Mouse (Mus musculus): ENCODE data around the gene Kmo. TPM values are rescaled to one million over a fixed set of nuclear protein-coding genes. Genes with fewer than 3 reads are reported as not detected.

Gene Kmo
- polyA plus RNA-seq (2017; shearing (Covaris generic)) = 1.1 TPM

DNA sequence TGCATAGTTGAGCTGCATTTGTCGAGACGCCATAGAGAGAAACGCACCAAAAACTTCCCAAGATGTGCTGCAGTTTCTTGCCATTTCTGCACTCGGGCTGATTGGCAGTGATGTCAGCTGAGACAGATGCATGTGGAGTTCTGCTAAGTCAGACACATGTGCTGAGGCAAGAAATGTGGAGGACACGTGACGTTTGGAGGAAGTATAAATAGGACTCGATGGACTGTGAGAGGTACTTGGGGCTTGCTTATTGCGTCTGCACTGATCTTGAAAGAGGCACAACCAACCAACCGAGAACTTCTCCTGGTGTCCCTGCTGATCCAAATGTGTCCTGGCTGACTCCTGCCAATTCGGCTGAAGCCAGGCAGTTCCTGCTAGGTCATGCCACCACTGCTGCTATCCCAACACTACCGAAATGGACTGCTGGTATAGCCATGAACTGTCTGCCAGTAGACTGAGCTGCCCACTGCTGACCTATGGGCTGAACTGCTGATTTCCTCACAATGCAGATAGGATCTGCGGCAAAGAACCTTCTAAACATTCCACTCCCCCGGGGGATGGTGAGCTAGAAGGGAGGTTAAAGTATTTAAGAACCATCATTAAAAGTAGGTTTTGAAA lies at the start of gene Kmo:
TSS of gene Kmo (plus strand) at position 568 of the 618 bp plus-strand sequence.

DNA sequence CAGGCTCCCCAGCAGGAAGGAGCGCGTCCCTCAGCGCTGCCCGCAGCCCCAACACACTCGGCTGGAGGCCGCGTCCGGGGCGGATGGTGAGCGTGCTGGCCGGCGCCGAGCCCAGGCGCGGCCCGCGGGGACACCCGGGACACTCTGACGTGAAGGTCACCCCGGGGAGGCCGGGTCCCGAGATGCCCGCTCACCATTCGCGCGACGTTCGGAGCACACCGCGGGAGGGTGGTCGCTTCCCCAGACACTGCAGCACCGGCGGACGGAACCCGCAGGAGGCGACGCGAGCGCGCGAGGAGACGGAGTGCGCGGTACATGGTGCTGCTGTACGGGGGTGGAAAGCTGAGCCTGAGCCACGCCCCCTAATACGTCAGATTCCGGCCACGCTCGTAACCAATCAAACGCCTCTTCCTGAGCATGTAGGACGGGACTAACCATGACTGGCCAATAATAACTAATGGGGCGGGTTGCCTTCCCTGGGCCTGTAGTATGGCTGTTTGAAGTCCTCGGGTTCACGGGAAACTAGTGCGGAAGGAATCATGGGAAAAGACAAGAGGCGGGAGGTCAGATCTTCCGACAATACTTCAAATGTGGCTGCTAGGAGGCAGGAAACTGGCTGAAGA lies 5.2 kb downstream of the Kmo start, which contains the start of gene Fh1:
TSS of gene Fh1 (minus strand) at position 379 of the 623 bp plus-strand sequence.

DNA sequence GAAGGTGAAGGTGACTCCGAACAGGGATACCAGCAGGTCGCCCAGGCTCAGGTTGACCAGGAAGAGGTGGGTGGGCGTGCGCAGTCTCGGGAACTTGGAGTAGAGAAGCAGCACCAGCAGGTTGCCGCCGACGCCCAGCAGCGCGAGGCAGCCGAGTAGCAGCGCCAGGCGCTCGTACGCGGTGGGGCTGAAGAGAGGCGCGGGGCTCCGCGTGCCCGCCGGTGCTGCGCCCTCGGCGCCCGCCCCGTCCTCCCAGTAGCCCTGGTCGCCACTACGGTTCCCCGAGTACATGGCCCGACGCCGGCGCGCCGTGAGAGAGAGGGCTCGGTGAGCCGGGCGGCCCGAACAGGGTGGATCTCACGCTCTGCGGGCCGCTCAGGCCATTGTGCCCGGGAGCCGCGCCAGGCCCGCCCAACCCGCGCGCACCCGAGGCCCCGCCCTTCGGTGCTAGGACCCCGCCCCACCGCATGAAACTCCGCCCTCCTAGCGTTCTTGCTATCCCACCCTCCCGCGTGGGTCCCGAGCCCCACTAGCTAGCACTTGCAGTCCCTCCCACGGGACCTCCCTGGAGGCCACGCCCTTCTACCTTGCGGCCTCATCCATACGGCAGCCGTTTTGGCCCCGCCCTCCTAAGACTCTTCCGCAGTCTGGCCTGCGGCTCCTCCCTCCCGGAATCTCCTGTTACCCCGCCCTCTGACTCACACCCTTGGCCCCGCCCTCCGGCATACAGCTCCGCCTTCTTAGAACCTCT lies 72.2 kb downstream of the Kmo start, which contains the start of the genes Opn3 and Chml:
TSS of gene Opn3 (minus strand) at position 531 of the 751 bp plus-strand sequence.
TSS of gene Chml (minus strand) at position 656 of the 751 bp plus-strand sequence.

DNA sequence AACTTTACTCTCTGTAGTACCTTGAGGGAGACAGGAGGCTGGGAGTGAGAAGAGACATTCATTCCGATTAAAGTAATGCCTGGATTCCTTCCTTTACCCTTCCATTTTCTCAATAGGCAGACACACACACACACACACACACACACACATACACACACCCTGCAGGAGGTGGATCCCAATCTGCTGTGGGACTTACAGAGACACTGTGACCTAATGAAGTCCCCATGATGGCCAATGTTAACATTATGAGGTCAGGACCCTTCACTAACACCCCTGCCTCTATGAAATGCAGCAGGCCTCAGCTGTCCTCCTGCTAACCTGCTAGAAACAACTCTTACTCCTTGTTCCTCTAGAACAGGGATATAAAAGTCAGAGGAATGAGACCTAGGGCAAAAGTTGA lies 78.1 kb downstream of the Kmo start, which contains the start of gene Wdr64:
TSS of gene Wdr64 (plus strand) at position 301 of the 400 bp plus-strand sequence.

Other genes starting within 250 kb of the Kmo start
- gene Rgs7, start 127.9 kb upstream of the Kmo start, polyA plus RNA-seq (2017; shearing (Covaris generic)) = not detected
- gene Fh1, start 5.3 kb downstream of the Kmo start, polyA plus RNA-seq (2017; shearing (Covaris generic)) = 82.1 TPM
- gene Opn3, start 72.4 kb downstream of the Kmo start, polyA plus RNA-seq (2017; shearing (Covaris generic)) = 0.42 TPM
- 0.32 TPM for gene Chml, start 72.5 kb downstream of the Kmo start, polyA plus RNA-seq (2017; shearing (Covaris generic))
- gene Wdr64, start 78.2 kb downstream of the Kmo start, polyA plus RNA-seq (2017; shearing (Covaris generic)) = not detected